Mouse (Mus musculus) gastrocnemius, adult 8-10 months (tissue): Measurements from ENCODE around the gene Adora2a. TPM values are rescaled to one million over a fixed set of nuclear protein-coding genes. Genes with fewer than 3 reads are reported as not detected.
"Not testable (repeated sequence)": the region's sequence is repeated elsewhere in the genome, so short reads cannot be mapped to it uniquely, and the experiment has no call there.

Experiments used
- DNase-seq, 2 experiments: peaks; one replicate each; pipeline ENCODE4 v3.0.0; 2022; ENCODE audit warnings: low spot score in 2 of 2
- total RNA-seq, 4 experiments: library from RNA; stranded (reverse); gene quantifications; 2 replicates each; pipeline ENCODE4 v1.2.4; 2022

Gene Adora2a
- 1 to 10 TPM in 1 of 4 experiments, under 1 TPM in 3; 0.29 to 1.7 (median 0.76) TPM for total RNA-seq

GRCm38 (mm10) chr10:75316872-75316907, at the start of gene Adora2a:
Gene Adora2a, plus strand, starts transcription at chr10:75316877.
- DNase-seq = no peak

GRCm38 (mm10) chr10:75273020-75273419, 43.7 kb upstream of the Adora2a start:
- no peak for DNase-seq

- DNase-seq = no peak
Observed at GRCm38 (mm10) chr10:75276427-75277013, 40.2 kb upstream of the Adora2a start.

GRCm38 (mm10) chr10:75277501-75277900, 39.2 kb upstream of the Adora2a start:
- no peak for DNase-seq

- DNase-seq = no peak
Observed at GRCm38 (mm10) chr10:75282648-75283047, 34.0 kb upstream of the Adora2a start.

GRCm38 (mm10) chr10:75283821-75284220, 32.9 kb upstream of the Adora2a start:
- DNase-seq = no peak

GRCm38 (mm10) chr10:75288579-75288978, 28.1 kb upstream of the Adora2a start:
- no peak for DNase-seq

- DNase-seq = no peak
Observed at GRCm38 (mm10) chr10:75289392-75289791, 27.3 kb upstream of the Adora2a start.

- no peak for DNase-seq
Observed at GRCm38 (mm10) chr10:75290650-75291049, 26.0 kb upstream of the Adora2a start.

- no peak for DNase-seq
Observed at GRCm38 (mm10) chr10:75291338-75291737, 25.3 kb upstream of the Adora2a start.

GRCm38 (mm10) chr10:75292206-75292605, 24.5 kb upstream of the Adora2a start:
- not testable (repeated sequence) for DNase-seq

GRCm38 (mm10) chr10:75293288-75293687, 23.4 kb upstream of the Adora2a start:
- DNase-seq = no peak

GRCm38 (mm10) chr10:75294362-75294761, 22.3 kb upstream of the Adora2a start:
- no peak for DNase-seq

GRCm38 (mm10) chr10:75294926-75295325, 21.8 kb upstream of the Adora2a start:
- no peak for DNase-seq

- no peak for DNase-seq
Observed at GRCm38 (mm10) chr10:75298608-75299007, 18.1 kb upstream of the Adora2a start.

- peak; percentile 59 to 70 for DNase-seq
Observed at GRCm38 (mm10) chr10:75299785-75300418, 16.8 kb upstream of the Adora2a start.

- DNase-seq = no peak
Observed at GRCm38 (mm10) chr10:75301195-75301806, 15.4 kb upstream of the Adora2a start.

GRCm38 (mm10) chr10:75301937-75302336, 14.7 kb upstream of the Adora2a start:
- no peak for DNase-seq

- DNase-seq = no peak
Observed at GRCm38 (mm10) chr10:75302536-75302935, 14.1 kb upstream of the Adora2a start.

- DNase-seq = no peak
Observed at GRCm38 (mm10) chr10:75303324-75304048, 13.2 kb upstream of the Adora2a start.

GRCm38 (mm10) chr10:75304049-75304405, 12.7 kb upstream of the Adora2a start:
- no peak for DNase-seq

GRCm38 (mm10) chr10:75304413-75304812, 12.3 kb upstream of the Adora2a start:
- DNase-seq = no peak

GRCm38 (mm10) chr10:75307130-75307529, 9.5 kb upstream of the Adora2a start:
- no peak for DNase-seq
